Mouse (Mus musculus) cerebellum, adult 9-11 months (tissue): ENCODE measurements at regions not wholly inside any gene's neighbourhood (a gene's known extent, or its start where the extent isn't known, plus 50 kb on each side); places are given as distances from the start of the nearest gene placed in this dataset.
A peak's percentile ranks its signal among the peaks of the same experiment; 100 is the strongest.

ENCODE experiments used
- DNase-seq: peaks from one replicate; pipeline ENCODE4 v3.0.0; 2022

DNA sequence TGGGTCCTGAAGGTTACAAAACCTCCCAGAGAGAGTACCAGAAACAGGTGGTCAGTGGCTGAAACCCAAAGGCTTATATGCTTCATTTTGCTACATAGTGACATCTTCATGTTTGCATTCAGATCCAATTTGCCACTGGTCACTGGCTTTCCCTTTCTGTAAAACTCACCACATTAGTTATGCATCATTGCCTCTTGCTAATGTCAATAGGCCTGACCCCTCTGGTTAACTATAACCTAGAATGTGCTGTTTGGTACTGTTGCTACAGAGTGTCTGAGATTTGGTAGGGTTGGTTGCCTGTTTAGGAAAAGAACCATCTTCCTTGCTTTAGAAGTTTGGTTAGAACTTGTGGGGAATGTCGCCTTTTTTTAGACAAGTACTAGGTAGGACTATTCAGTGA lies 136.3 kb upstream of the Rnf219 start:
- no peak for DNase-seq

DNA sequence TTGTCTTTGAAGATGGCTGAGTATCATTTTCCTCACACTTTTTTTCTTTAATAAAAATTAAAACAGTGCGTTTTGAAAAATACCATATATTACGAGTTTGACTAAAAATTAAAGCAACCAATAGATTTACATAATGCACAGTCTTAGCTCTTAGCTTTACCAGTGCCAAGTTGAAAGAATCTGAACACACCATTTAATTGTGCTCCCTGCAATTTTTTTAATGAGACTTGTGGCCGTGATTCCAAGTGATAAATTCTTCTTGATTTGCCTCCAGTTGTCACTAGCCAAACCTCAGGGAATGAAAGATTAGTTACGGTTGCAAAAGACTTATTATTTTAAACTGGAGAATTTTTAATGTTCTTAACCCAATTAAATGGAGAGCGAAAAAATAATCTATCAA lies 127.5 kb upstream of the Rnf219 start:
- no peak for DNase-seq

DNA sequence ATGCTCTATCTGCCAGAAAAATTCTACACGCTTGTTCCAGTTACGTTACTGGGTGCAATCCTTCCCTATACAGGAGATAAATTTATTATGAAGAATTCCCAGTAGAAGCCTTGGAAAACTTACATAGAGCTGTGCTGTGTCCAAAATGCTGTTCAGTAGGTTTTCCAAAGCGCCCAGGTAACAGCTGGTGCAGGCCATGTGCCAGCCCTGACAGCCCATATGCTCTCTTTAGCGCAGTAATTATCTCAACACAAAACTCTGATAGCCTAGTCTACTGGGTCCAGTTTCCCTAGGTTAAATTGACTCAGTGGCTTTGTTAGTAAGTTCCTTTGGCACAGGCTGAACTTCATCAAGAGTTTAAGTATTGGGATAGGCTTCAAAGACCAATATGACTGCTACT lies 122.2 kb upstream of the Rnf219 start:
- DNase-seq: peak; percentile 12

DNA sequence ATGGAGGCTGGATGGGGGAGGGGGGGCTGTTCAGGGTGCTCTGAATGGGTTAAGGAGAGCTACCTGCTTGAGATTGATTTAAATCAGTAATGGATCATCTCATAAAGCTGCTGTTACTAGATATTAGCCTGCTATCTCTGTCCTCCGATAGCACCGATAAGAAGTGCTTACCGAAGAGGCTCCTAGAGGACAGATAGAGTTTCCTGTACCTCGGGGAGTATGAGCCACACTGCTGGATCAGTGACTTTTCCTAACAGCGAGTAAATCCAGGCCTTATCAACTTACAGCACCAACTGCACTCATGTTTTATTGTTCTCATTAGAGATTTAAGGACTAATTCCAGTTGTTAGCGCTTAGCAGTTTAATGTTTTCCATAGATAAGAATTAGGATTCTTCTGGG lies 120.3 kb upstream of the Rnf219 start:
- DNase-seq: no peak

DNA sequence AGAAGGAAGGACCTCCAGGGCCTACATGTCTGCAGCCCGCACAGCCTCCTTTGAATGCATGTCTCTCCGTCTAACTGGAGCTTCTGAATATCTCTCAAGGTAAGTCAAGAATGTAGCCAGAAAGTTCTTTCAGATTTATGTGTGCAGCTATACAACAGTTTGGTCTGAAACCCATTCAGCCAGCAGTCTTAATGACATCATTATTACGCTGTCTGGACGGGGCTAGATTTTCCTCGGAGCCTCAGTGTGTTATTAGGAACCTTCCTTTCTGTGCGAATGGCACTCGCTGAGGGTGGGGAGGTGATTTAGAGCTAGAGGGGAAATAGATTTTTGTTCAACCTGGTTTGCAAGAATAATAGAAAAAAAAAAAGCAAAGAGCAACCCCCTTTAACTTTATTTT lies 116.9 kb upstream of the Rnf219 start:
- DNase-seq: no peak

DNA sequence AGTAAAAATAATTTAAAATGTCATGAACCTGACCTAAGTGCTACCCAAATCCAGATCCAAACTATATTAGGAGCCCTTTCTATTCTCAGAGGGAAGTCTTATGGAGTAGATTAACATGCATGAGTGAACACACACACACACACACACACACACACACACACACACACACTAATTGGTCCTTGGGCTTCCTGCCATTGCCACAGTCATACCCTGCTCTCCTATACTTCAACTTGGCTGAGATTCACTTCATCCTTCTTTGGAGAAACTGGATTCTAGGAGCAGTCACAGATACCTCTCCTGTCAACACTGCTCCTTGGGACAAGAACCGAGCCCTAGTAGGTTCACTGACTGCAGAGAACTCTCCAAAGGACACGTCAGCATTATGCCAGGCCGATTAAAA lies 89.0 kb upstream of the Rnf219 start:
- no peak for DNase-seq

GRCm38 (mm10) chr14:104610378-104610777 lies 87.9 kb upstream of the Rnf219 start:
- DNase-seq: no peak

GRCm38 (mm10) chr14:104594851-104595250 lies 72.4 kb upstream of the Rnf219 start:
- DNase-seq: no peak
